Mouse (Mus musculus) stomach, postnatal 0 days (tissue): Measurements from ENCODE around the gene Amd2. TPM values are rescaled to one million over a fixed set of nuclear protein-coding genes. Genes with fewer than 3 reads are reported as not detected.

Experiments
- ATAC-seq: fragments of 200-750 bp; cut with Nextera tagmentation; 2 replicates; pipeline ENCODE4 v1.8.0; 2017; ENCODE audit not compliant: low FRiP score, low TSS enrichment
- DNase-seq: peaks from one replicate; pipeline ENCODE4 v3.0.0-alpha.2; 2016; ENCODE audit warnings: low spot score
- H3K27ac ChIP-seq: fragments of 300-500 bp; sonication (generic); replicated peaks from 2 replicates; pipeline ENCODE4 v1.5.1; 2014; ENCODE audit warnings: mild to moderate bottlenecking, control low read depth
- H3K27me3 ChIP-seq: fragments of 300-500 bp; sonication (generic); 2 replicates; pipeline ENCODE4 v1.6.1; 2014; ENCODE audit warnings: low read length; ENCODE audit not compliant: control insufficient read depth, insufficient read depth
- H3K36me3 ChIP-seq: fragments of 300-500 bp; sonication (generic); 2 replicates; pipeline ENCODE4 v1.6.1; 2014; ENCODE audit warnings: low read length, mixed read lengths; ENCODE audit not compliant: control insufficient read depth, insufficient read depth
- H3K4me1 ChIP-seq: fragments of 300-500 bp; sonication (generic); replicated peaks from 2 replicates; pipeline ENCODE4 v1.6.1; 2014; ENCODE audit warnings: antibody characterized with exemption; ENCODE audit not compliant: control insufficient read depth, insufficient read depth
- H3K4me2 ChIP-seq: fragments of 300-500 bp; sonication (generic); replicated peaks from 2 replicates; pipeline ENCODE4 v1.6.1; 2014; ENCODE audit warnings: low read depth, mild to moderate bottlenecking, control low read depth, moderate library complexity
- H3K4me3 ChIP-seq: fragments of 300-500 bp; sonication (generic); 2 replicates; pipeline ENCODE4 v1.5.1; 2014; ENCODE audit warnings: low read depth, low read length, control low read depth
- H3K9ac ChIP-seq: fragments of 300-500 bp; sonication (generic); 2 replicates; pipeline ENCODE4 v1.6.1; 2014; ENCODE audit warnings: mild to moderate bottlenecking, low read length, control low read depth, mixed read lengths
- H3K9me3 ChIP-seq: fragments of 300-500 bp; sonication (generic); 2 replicates; pipeline ENCODE4 v1.6.1; 2016; ENCODE audit warnings: low read length; ENCODE audit not compliant: control insufficient read depth
- CTCF ChIP-seq: IDR thresholded peaks from 2 replicates; pipeline ENCODE4 v1.5.1; 2016; ENCODE audit warnings: antibody characterized with exemption, low read depth, mild to moderate bottlenecking, moderate library complexity
- EP300 ChIP-seq: optimal IDR thresholded peaks from 2 replicates; pipeline ENCODE3; 2016; ENCODE audit warnings: antibody characterized with exemption
- WGBS: fragments of 180-500 bp; shearing (Covaris S2); extraction: QIAGEN DNeasy Blood & Tissue Kit; methylation state at CpG from one replicate; pipeline ENCODE4 v1.1.7; 2014; 5-methylcytosine and 5-hydroxymethylcytosine counted together
- polyA plus RNA-seq: library from polyadenylated mRNA; unstranded; fragments of >200 nt; fragmentation: Nextera tagmentation; extraction: Ambion mirVana; gene quantifications from 2 replicates; pipeline ENCODE4 v1.2.1, GENCODE M21; 2015

Amd2 gene
- polyA plus RNA-seq, result 3.8 and 4.2 TPM in 2 replicates

GRCm38 (mm10) chr10:35711792-35712191 lies at the start of gene Amd2:
Gene Amd2 (minus strand): TSS chr10:35711892.
- H3K4me3 ChIP-seq, result no peak within 1 kb of the TSS
- no peak within 1 kb of the TSS for H3K27ac ChIP-seq
- no peaks in the 10 kb centered on the region for H3K36me3 ChIP-seq
- H3K4me1 ChIP-seq, result no peaks in the 10 kb centered on the region
- no peaks in the 10 kb centered on the region for H3K9me3 ChIP-seq
- H3K27me3 ChIP-seq, result no peaks in the 10 kb centered on the region
- WGBS, result 89% methylated on average over 8 of the region's 8 CpGs
- DNase-seq (no peak), ATAC-seq (no peak)
- no peak within 1 kb of the TSS for H3K4me2 ChIP-seq
- H3K9ac ChIP-seq, result no peak within 1 kb of the TSS
- TF ChIP-seq CTCF (no peak), EP300 (no peak)

DNA sequence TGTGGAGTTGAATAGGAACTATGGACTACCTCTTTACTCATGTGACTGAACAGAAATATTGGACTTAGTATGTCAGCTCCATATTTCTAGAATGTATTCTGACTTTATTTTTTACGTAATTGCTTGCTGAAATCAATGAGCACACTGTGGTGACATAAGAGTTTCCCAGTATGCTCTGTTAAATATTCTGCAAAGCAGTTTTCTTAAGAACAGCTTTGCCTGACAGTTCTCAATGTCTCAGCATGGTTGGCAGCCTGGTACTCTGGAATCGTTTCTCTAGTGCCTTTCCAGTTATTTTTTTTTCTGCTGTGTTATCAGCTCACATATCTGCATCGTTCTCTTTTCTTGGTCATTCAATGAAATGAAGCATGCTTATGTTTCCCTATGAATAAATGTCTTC lies 49.6 kb upstream of the Amd2 start:
- Histone ChIP-seq H3K9ac (no peak overlapping the region), H3K27ac (no peak overlapping the region), H3K4me1 (no peaks in the 10 kb centered on the region), H3K4me3 (no peak overlapping the region), H3K36me3 (no peaks in the 10 kb centered on the region), H3K4me2 (no peak overlapping the region), H3K27me3 (no peaks in the 10 kb centered on the region), H3K9me3 (no peaks in the 10 kb centered on the region)
- ATAC-seq (no peak), DNase-seq (no peak)
- TF ChIP-seq EP300 (no peak), CTCF (no peak)
- WGBS, result 71% methylated on average over 3 of the region's 3 CpGs

- 87% methylated on average over 2 of the region's 2 CpGs for WGBS
- no peak for ATAC-seq
- H3K9me3 ChIP-seq, result no peaks in the 10 kb centered on the region
Observed at GRCm38 (mm10) chr10:35737639-35738038, 25.9 kb upstream of the Amd2 start.

DNA sequence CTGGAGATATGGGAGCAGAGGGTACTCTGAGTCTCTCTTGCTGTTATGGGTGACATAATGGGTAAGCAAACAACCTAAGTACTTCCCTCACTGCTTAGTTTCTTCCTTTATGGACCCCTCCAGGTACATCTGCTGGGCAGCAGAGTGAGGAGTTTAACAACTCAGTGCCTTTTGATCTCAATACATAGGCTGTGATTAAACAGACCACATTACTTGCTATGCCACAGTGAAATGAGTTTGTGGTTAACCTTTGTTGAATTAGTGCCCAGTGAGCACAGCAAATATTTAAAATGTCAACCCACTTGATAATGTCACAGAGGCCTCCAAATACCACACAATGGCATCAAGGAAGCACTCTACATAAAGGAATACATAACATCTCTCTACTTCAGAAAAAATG lies 2.6 kb upstream of the Amd2 start:
- ATAC-seq (no peak), DNase-seq (no peak)
- H3K4me1 ChIP-seq, result no peaks in the 10 kb centered on the region
- H3K4me2 ChIP-seq, result no peak overlapping the region
- no peak overlapping the region for H3K9ac ChIP-seq
- H3K27ac ChIP-seq, result no peak overlapping the region
- no peaks in the 10 kb centered on the region for H3K27me3 ChIP-seq
- no peaks in the 10 kb centered on the region for H3K36me3 ChIP-seq
- TF ChIP-seq CTCF (no peak), EP300 (no peak)
- H3K4me3 ChIP-seq, result no peak overlapping the region
- no peaks in the 10 kb centered on the region for H3K9me3 ChIP-seq

More at GRCm38 (mm10) chr10:35737639-35738038, 25.9 kb upstream of the Amd2 start:
- H3K27ac ChIP-seq, result no peak overlapping the region
- H3K4me3 ChIP-seq, result no peak overlapping the region
- H3K4me2 ChIP-seq, result no peak overlapping the region
- TF ChIP-seq EP300 (no peak), CTCF (no peak)
- no peak overlapping the region for H3K9ac ChIP-seq
- no peaks in the 10 kb centered on the region for H3K36me3 ChIP-seq
- H3K4me1 ChIP-seq, result no peaks in the 10 kb centered on the region
- H3K27me3 ChIP-seq, result no peaks in the 10 kb centered on the region
- no peak for DNase-seq
